14 mouse cellular contexts compared by ENCODE assay signal in the genomic region with DNA sequence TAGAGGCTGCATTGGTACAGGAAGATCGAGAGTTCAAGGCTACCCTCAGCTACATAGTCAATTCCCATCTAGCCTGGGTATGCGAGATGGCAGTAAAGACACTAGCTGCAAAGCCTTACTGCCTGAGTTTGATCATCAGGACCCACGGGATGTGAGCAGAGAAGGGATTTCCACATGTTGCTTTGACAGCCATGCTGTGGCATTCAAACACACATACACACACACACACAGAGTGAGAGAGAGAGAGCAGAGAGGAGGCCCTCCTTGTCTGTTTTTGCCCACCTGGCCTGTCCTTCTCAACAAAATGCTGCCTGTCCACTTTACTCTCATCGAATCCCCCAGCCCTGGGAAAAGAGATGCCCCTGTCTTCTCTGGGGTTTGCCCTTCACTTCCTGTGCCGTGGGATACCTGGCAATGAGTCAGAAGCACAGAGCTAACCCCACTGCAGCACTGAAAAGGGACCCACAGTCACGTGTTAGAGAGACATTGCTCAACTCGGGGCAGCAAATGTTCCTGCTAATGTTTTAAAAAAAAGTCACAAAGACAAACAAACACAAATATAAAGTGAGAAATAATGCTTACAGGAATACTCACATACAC. TPM values are rescaled to one million over a fixed set of nuclear protein-coding genes. Genes with fewer than 3 reads are reported as not detected.
A peak's percentile ranks its signal among the peaks of the same experiment; 100 is the strongest.
DNase-seq lines count a peak whose midpoint lies in the region; ATAC-seq lines count a peak whose summit lies in the region.
"Had no signal": no experiment of that assay in that cellular context is flagged by ENCODE, and none has a peak within 500 bp of the region (broad histone marks: within the 10 kb centered on the region; RNA-seq: fewer than 3 reads in every experiment).

No protein-coding gene starts in this region.

- H3K9me3 ChIP-seq in kidney, embryonic 15.5 days (replicated peaks) = no peaks in the 10 kb centered on the region
- no peaks in the 10 kb centered on the region for H3K9me3 ChIP-seq in kidney, embryonic 14.5 days (ENCODE audit: control insufficient read depth, low read length)
- H3K9me3 ChIP-seq: embryonic facial prominence, embryonic 12.5 days; hindbrain, embryonic 10.5 days; neural tube, embryonic 13.5 days had no signal

- 82% methylated on average over 7 of the region's 7 CpGs for WGBS in kidney, embryonic 15.5 days
- WGBS in kidney, embryonic 14.5 days = 81% methylated on average over 7 of the region's 7 CpGs

- DNase-seq in kidney, postnatal 14 days = peak; percentile 15
- peak; percentile 36 for DNase-seq in lung, postnatal 10 days
- DNase-seq in thymus, postnatal 25 days = peak; percentile 68
- DNase-seq in urinary bladder, postnatal 25 days (ENCODE audit: low spot score) = no peak
- no peak for DNase-seq in testis, postnatal 10 days (ENCODE audit: low spot score)
- DNase-seq: cerebellum, postnatal 14 days had no signal

- no peak overlapping the region for H3K4me3 ChIP-seq in kidney, embryonic 15.5 days (replicated peaks)
- no peak overlapping the region for H3K4me3 ChIP-seq in kidney, embryonic 14.5 days (ENCODE audit: low read length)
- H3K4me3 ChIP-seq: embryonic facial prominence, embryonic 12.5 days; hindbrain, embryonic 10.5 days; neural tube, embryonic 13.5 days had no signal

- H3K4me1 ChIP-seq in kidney, embryonic 15.5 days = peaks cover 3% of the 10 kb centered on the region; the same call in 1 of the 2 replicates
- H3K4me1 ChIP-seq in kidney, embryonic 14.5 days (ENCODE audit: control insufficient read depth, insufficient read depth, low read length) = no peaks in the 10 kb centered on the region
- H3K4me1 ChIP-seq: neural tube, embryonic 13.5 days had no signal

- H3K4me2 ChIP-seq in kidney, embryonic 15.5 days = no peak overlapping the region
- no peak overlapping the region for H3K4me2 ChIP-seq in kidney, embryonic 14.5 days (replicated peaks; ENCODE audit: low read depth, low read length)
- H3K4me2 ChIP-seq: embryonic facial prominence, embryonic 12.5 days; neural tube, embryonic 13.5 days had no signal

- ATAC-seq in kidney, embryonic 15.5 days (replicated peaks; ENCODE audit: low FRiP score) = no peak
- peak; percentile 64 for ATAC-seq in granulocyte monocyte progenitor cell, adult 5-6 weeks (replicated peaks; ENCODE audit: poor library complexity, severe bottlenecking)
- ATAC-seq in kidney, embryonic 14.5 days (ENCODE audit: low FRiP score, low TSS enrichment) = no peak
- ATAC-seq: forebrain, embryonic 16.5 days; intestine, postnatal 0 days had no signal

- no peaks in the 10 kb centered on the region for H3K27me3 ChIP-seq in kidney, embryonic 15.5 days
- no peaks in the 10 kb centered on the region for H3K27me3 ChIP-seq in kidney, embryonic 14.5 days (ENCODE audit: control insufficient read depth, insufficient read depth, low read length)
- H3K27me3 ChIP-seq: embryonic facial prominence, embryonic 12.5 days; neural tube, embryonic 13.5 days had no signal

- no peaks in the 10 kb centered on the region for H3K36me3 ChIP-seq in kidney, embryonic 15.5 days
- H3K36me3 ChIP-seq in kidney, embryonic 14.5 days (ENCODE audit: control insufficient read depth, insufficient read depth, low read length) = no peaks in the 10 kb centered on the region
- H3K36me3 ChIP-seq: embryonic facial prominence, embryonic 12.5 days; hindbrain, embryonic 10.5 days; neural tube, embryonic 13.5 days had no signal

- H3K9ac ChIP-seq in kidney, embryonic 15.5 days = no peak overlapping the region
- H3K9ac ChIP-seq in kidney, embryonic 14.5 days (ENCODE audit: low read depth, low read length) = no peak overlapping the region
- H3K9ac ChIP-seq: embryonic facial prominence, embryonic 12.5 days; neural tube, embryonic 13.5 days had no signal

- no peak overlapping the region for H3K27ac ChIP-seq in kidney, embryonic 15.5 days
- H3K27ac ChIP-seq in kidney, embryonic 14.5 days (ENCODE audit: low read depth, low read length) = no peak overlapping the region
- H3K27ac ChIP-seq: embryonic facial prominence, embryonic 12.5 days; neural tube, embryonic 13.5 days had no signal

RNA-seq across cellular contexts. Expression of gene Ccnd3, which starts 38.3 kb away (rescaled TPM):
- polyA plus RNA-seq in kidney, embryonic 15.5 days (2015; fragmentation: Nextera tagmentation; extraction: Ambion mirVana) = 272 and 294 TPM in 2 replicates
- 99.8 and 128 TPM in 2 replicates for total RNA-seq in granulocyte monocyte progenitor cell, adult 5-6 weeks (2014; fragmentation: Nextera tagmentation)
- 35.5 and 35.9 TPM in 2 replicates for total RNA-seq in granulocyte monocyte progenitor cell, adult 5-6 weeks (2017)
- polyA plus RNA-seq in kidney, embryonic 14.5 days (2014; fragmentation: Nextera tagmentation; extraction: Ambion mirVana) = 257 and 276 TPM in 2 replicates

RNA-seq across cellular contexts. Expression of gene Taf8, which starts 41.1 kb away (rescaled TPM):
- 32.2 and 37.0 TPM in 2 replicates for polyA plus RNA-seq in kidney, embryonic 15.5 days (2015; fragmentation: Nextera tagmentation; extraction: Ambion mirVana)
- total RNA-seq in granulocyte monocyte progenitor cell, adult 5-6 weeks (2014; fragmentation: Nextera tagmentation) = 13.9 and 23.8 TPM in 2 replicates
- 34.7 and 40.9 TPM in 2 replicates for total RNA-seq in granulocyte monocyte progenitor cell, adult 5-6 weeks (2017)
- polyA plus RNA-seq in kidney, embryonic 14.5 days (2014; fragmentation: Nextera tagmentation; extraction: Ambion mirVana) = 24.9 and 28.9 TPM in 2 replicates

Comparison
In these comparisons a context has a peak if more than half of its experiments do, and no peak if none do; other contexts are left out.
1. DNase-seq: peak in kidney, postnatal 14 days (single experiment), lung, postnatal 10 days (single experiment) and thymus, postnatal 25 days (single experiment); none in urinary bladder, postnatal 25 days (single experiment) and testis, postnatal 10 days (single experiment).